Mouse (Mus musculus): ENCODE data around the gene Rhbdf1.

DNA sequence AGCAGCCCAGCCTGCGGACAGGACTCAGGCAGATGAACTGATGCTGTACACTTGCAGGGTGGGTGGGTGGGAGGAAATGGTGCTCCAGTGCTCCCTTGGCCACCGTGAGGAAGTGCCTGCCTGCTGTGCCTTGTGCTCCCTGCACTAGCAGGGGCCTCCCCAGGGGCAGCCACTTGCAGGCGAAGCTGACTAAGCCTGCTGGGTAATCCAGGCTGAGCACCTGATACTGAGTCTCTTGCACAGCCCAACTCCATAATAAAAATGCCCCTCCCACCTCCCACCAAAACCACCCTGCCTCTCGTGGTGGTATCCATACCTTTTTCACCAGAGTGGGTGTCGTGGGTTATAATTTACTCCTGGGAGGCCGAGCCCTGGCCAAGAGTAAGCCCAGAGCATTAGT lies 22.9 kb downstream of the Rhbdf1 start:
- TF ChIP-seq CTCF (IDR thresholded peaks at IDR 0.05; ENCODE audit: low read depth) (no peak), EP300 (IDR thresholded peaks at IDR 0.05; ENCODE audit: low read depth) (no peak)

Measured in liver, postnatal 0 days (tissue).